In genomic region chr8:86934393-86934792, GRCm38 (mm10) we compare ENCODE assay signal across 16 mouse cellular contexts. TPM values are rescaled to one million over a fixed set of nuclear protein-coding genes. Genes with fewer than 3 reads are reported as not detected.
DNase-seq lines count a peak whose midpoint lies in the region; ATAC-seq and TF ChIP-seq lines count a peak whose summit lies in the region.
"Had no signal": no experiment of that assay in that cellular context is flagged by ENCODE, and none has a peak within 500 bp of the region (broad histone marks: within the 10 kb centered on the region; RNA-seq: fewer than 3 reads in every experiment).

No protein-coding gene starts in this region.

- H3K79me2 ChIP-seq in liver, adult 2 months (ENCODE audit: control insufficient read depth, insufficient read depth, low read length), result no peaks in the 10 kb centered on the region

- H3K27ac ChIP-seq in liver, adult 2 months (replicated peaks; ENCODE audit: insufficient read depth, low read depth, low read length), result no peak overlapping the region
- no peak overlapping the region for H3K27ac ChIP-seq in liver, embryonic 15.5 days (replicated peaks)
- no peak overlapping the region for H3K27ac ChIP-seq in midbrain, embryonic 11.5 days (ENCODE audit: low read depth, low read length)
- no peak overlapping the region for H3K27ac ChIP-seq in midbrain, embryonic 16.5 days (ENCODE audit: low read length)
- H3K27ac ChIP-seq: embryonic facial prominence, embryonic 12.5 days; hindbrain, embryonic 10.5 days; hindbrain, embryonic 15.5 days; kidney, embryonic 15.5 days; layer of hippocampus, adult 2 months; stomach, postnatal 0 days had no signal

- no peaks in the 10 kb centered on the region for H3K36me3 ChIP-seq in liver, adult 2 months (ENCODE audit: control insufficient read depth, insufficient read depth, low read length)
- H3K36me3 ChIP-seq in liver, embryonic 15.5 days (replicated peaks), result no peaks in the 10 kb centered on the region
- no peaks in the 10 kb centered on the region for H3K36me3 ChIP-seq in midbrain, embryonic 11.5 days (ENCODE audit: control insufficient read depth, insufficient read depth, low read length)
- H3K36me3 ChIP-seq in midbrain, embryonic 16.5 days (ENCODE audit: control insufficient read depth, insufficient read depth, low read length), result no peaks in the 10 kb centered on the region
- H3K36me3 ChIP-seq: embryonic facial prominence, embryonic 12.5 days; hindbrain, embryonic 10.5 days; hindbrain, embryonic 15.5 days; kidney, embryonic 15.5 days had no signal

- no peak for ATAC-seq in liver, embryonic 15.5 days (ENCODE audit: insufficient read depth)
- ATAC-seq in midbrain, embryonic 11.5 days (ENCODE audit: low FRiP score), result 0 out of 2 replicates have a peak, but pooled peaks have one; percentile 55
- ATAC-seq in midbrain, embryonic 16.5 days, result no peak
- ATAC-seq: inflammation-experienced regulatory T-cells, adult 6 months; Patski had no signal

- no peak for TF ChIP-seq CTCF in liver, adult 2 months (IDR thresholded peaks at IDR 0.05; ENCODE audit: low read depth, low read length)

- peak; percentile 50 for DNase-seq in liver, adult 2 months (ENCODE audit: extremely low read depth, low read depth, low spot score)
- no peak for DNase-seq in liver
- no peak for DNase-seq in midbrain, embryonic 11.5 days (ENCODE audit: low spot score, missing footprints)
- DNase-seq in spleen, adult 18-20 months, result no peak
- DNase-seq in frontal cortex, postnatal 36 days (ENCODE audit: low spot score in 2 of 2), result no peak
- DNase-seq: thymus, adult 18-20 months had no signal

- WGBS in liver, adult 2 months, result 30% methylated on average over 13 of the region's 13 CpGs
- 51% methylated on average over 13 of the region's 13 CpGs for WGBS in liver, embryonic 15.5 days (ENCODE audit: insufficient replicate concordance)
- WGBS in midbrain, embryonic 11.5 days, result 30% methylated on average over 13 of the region's 13 CpGs
- WGBS in midbrain, embryonic 16.5 days, result 29% methylated on average over 13 of the region's 13 CpGs

- no peak overlapping the region for H3K9ac ChIP-seq in liver, adult 2 months (ENCODE audit: low read depth, low read length)
- H3K9ac ChIP-seq in liver, embryonic 15.5 days, result no peak overlapping the region
- no peak overlapping the region for H3K9ac ChIP-seq in midbrain, embryonic 11.5 days (ENCODE audit: low read length)
- H3K9ac ChIP-seq in midbrain, embryonic 16.5 days (ENCODE audit: low read depth, low read length), result peak overlapping the region; percentile 18; the same call in 1 of the 2 replicates
- H3K9ac ChIP-seq: embryonic facial prominence, embryonic 12.5 days; hindbrain, embryonic 15.5 days; kidney, embryonic 15.5 days had no signal

- H3K4me3 ChIP-seq in liver, adult 2 months (ENCODE audit: insufficient read depth, low read depth, low read length), result no peak overlapping the region
- H3K4me3 ChIP-seq in liver, embryonic 15.5 days (replicated peaks), result no peak overlapping the region
- no peak overlapping the region for H3K4me3 ChIP-seq in midbrain, embryonic 11.5 days (ENCODE audit: low read depth, low read length)
- H3K4me3 ChIP-seq in midbrain, embryonic 16.5 days (ENCODE audit: low read depth, low read length), result no peak overlapping the region
- H3K4me3 ChIP-seq: embryonic facial prominence, embryonic 12.5 days; hindbrain, embryonic 15.5 days; kidney, embryonic 15.5 days; layer of hippocampus, adult 2 months had no signal

- H3K27me3 ChIP-seq in liver, adult 2 months (ENCODE audit: control insufficient read depth, insufficient read depth, low read length), result no peaks in the 10 kb centered on the region
- H3K27me3 ChIP-seq in liver, embryonic 15.5 days, result no peaks in the 10 kb centered on the region
- H3K27me3 ChIP-seq in midbrain, embryonic 11.5 days (ENCODE audit: control insufficient read depth, insufficient read depth, low read length), result no peaks in the 10 kb centered on the region
- H3K27me3 ChIP-seq in midbrain, embryonic 16.5 days (ENCODE audit: control insufficient read depth, insufficient read depth, low read depth, low read length), result no peaks in the 10 kb centered on the region
- H3K27me3 ChIP-seq: embryonic facial prominence, embryonic 12.5 days; hindbrain, embryonic 15.5 days; kidney, embryonic 15.5 days had no signal

- peak overlapping the region; percentile 16; the same call in 1 of the 2 replicates for H3K4me2 ChIP-seq in liver, embryonic 15.5 days
- H3K4me2 ChIP-seq in midbrain, embryonic 11.5 days, result peak overlapping the region; percentile 33
- peak overlapping the region; percentile 50; the same call in 1 of the 2 replicates for H3K4me2 ChIP-seq in midbrain, embryonic 16.5 days (ENCODE audit: low read length)
- H3K4me2 ChIP-seq: embryonic facial prominence, embryonic 12.5 days; hindbrain, embryonic 15.5 days had no signal

- no peak for TF ChIP-seq POLR2A in liver, adult 2 months (IDR thresholded peaks at IDR 0.05; ENCODE audit: extremely low read depth, insufficient read depth, low read length)

- H3K9me3 ChIP-seq in liver, embryonic 15.5 days (replicated peaks), result no peaks in the 10 kb centered on the region
- no peaks in the 10 kb centered on the region for H3K9me3 ChIP-seq in midbrain, embryonic 11.5 days (ENCODE audit: control insufficient read depth, low read length)
- H3K9me3 ChIP-seq in midbrain, embryonic 16.5 days (replicated peaks; ENCODE audit: control insufficient read depth, low read length, poor library complexity, severe bottlenecking), result no peaks in the 10 kb centered on the region
- H3K9me3 ChIP-seq: embryonic facial prominence, embryonic 12.5 days; hindbrain, embryonic 15.5 days; kidney, embryonic 15.5 days had no signal

- H3K4me1 ChIP-seq in liver, adult 2 months (ENCODE audit: control insufficient read depth, insufficient read depth, low read length), result peaks cover 7% of the 10 kb centered on the region
- H3K4me1 ChIP-seq in liver, embryonic 15.5 days (replicated peaks), result no peaks in the 10 kb centered on the region
- peaks cover 16% of the 10 kb centered on the region for H3K4me1 ChIP-seq in midbrain, embryonic 11.5 days (ENCODE audit: control insufficient read depth, insufficient read depth, low read length)
- peaks cover 2% of the 10 kb centered on the region; the same call in 1 of the 2 replicates for H3K4me1 ChIP-seq in midbrain, embryonic 16.5 days (ENCODE audit: control insufficient read depth, insufficient read depth, low read length)
- H3K4me1 ChIP-seq: embryonic facial prominence, embryonic 12.5 days; hindbrain, embryonic 15.5 days; kidney, embryonic 15.5 days had no signal

RNA-seq across cellular contexts. Expression of gene N4bp1, which starts 49.3 kb away (rescaled TPM):
- total RNA-seq in liver, adult 2 months (2014; rRNA removed), result 3.5 and 4.4 TPM in 2 replicates
- polyA plus RNA-seq in liver, adult 2 months (2012; rRNA removed), result 4.3 and 5.1 TPM in 2 replicates
- 2.3 and 2.6 TPM in 2 replicates for polyA plus RNA-seq in liver, embryonic 15.5 days (2015; fragmentation: Nextera tagmentation; extraction: Ambion mirVana)
- polyA plus RNA-seq in midbrain, embryonic 11.5 days (2014; fragmentation: Nextera tagmentation; extraction: Ambion mirVana), result 10.2 and 10.8 TPM in 2 replicates
- polyA plus RNA-seq in midbrain, embryonic 16.5 days (2015; fragmentation: Nextera tagmentation; extraction: Ambion mirVana), result 9.2 and 11.4 TPM in 2 replicates
